Mouse (Mus musculus): ENCODE results near the gene Zc2hc1c. TPM values are rescaled to one million over a fixed set of nuclear protein-coding genes. Genes with fewer than 3 reads are reported as not detected.
"Not testable (repeated sequence)": the region's sequence is repeated elsewhere in the genome, so short reads cannot be mapped to it uniquely, and the experiment has no call there.

The Zc2hc1c gene
- polyA plus RNA-seq, 1 experiment from 2014 or later = 2.8 TPM

GRCm38 (mm10) chr12:85271132-85271842 lies 17.1 kb upstream of the Zc2hc1c start:
- H3K9ac ChIP-seq = no peak overlapping the region
- H3K4me2 ChIP-seq = no peak overlapping the region
- no peaks in the 10 kb centered on the region for H3K9me3 ChIP-seq (replicated peaks)
- H3K36me3 ChIP-seq = peaks cover 13% of the 10 kb centered on the region
- H3K27ac ChIP-seq = no peak overlapping the region
- H3K27me3 ChIP-seq = no peaks in the 10 kb centered on the region
- H3K4me1 ChIP-seq = peaks cover 21% of the 10 kb centered on the region
- WGBS = 80% methylated on average over 7 of the region's 7 CpGs
- ATAC-seq (replicated peaks; ENCODE audit: low FRiP score) = no peak
- no peak overlapping the region for H3K4me3 ChIP-seq (replicated peaks)

- H3K9me3 ChIP-seq (replicated peaks) = no peaks in the 10 kb centered on the region
- H3K4me1 ChIP-seq = peaks cover 21% of the 10 kb centered on the region
- ATAC-seq (replicated peaks; ENCODE audit: low FRiP score) = no peak
- no peaks in the 10 kb centered on the region for H3K27me3 ChIP-seq
- H3K27ac ChIP-seq = no peak overlapping the region
- H3K36me3 ChIP-seq = peaks cover 13% of the 10 kb centered on the region
- no peak overlapping the region for H3K4me2 ChIP-seq
- 59% methylated on average over 4 of the region's 4 CpGs for WGBS
- H3K9ac ChIP-seq = no peak overlapping the region
- no peak overlapping the region for H3K4me3 ChIP-seq (replicated peaks)
These were observed 16.6 kb upstream of the Zc2hc1c start for GRCm38 (mm10) chr12:85271843-85272206.

GRCm38 (mm10) chr12:85273508-85273907 lies 14.9 kb upstream of the Zc2hc1c start:
- peak overlapping the region; percentile 79 for H3K27ac ChIP-seq

GRCm38 (mm10) chr12:85276273-85276672 lies 12.1 kb upstream of the Zc2hc1c start:
- 55% methylated on average over 5 of the region's 5 CpGs for WGBS
- no peak overlapping the region for H3K27ac ChIP-seq
- peaks cover 14% of the 10 kb centered on the region for H3K4me1 ChIP-seq
- no peak overlapping the region for H3K4me3 ChIP-seq (replicated peaks)
- no peaks in the 10 kb centered on the region for H3K9me3 ChIP-seq (replicated peaks)
- H3K9ac ChIP-seq = no peak overlapping the region
- H3K36me3 ChIP-seq = peaks cover 11% of the 10 kb centered on the region
- no peak overlapping the region for H3K4me2 ChIP-seq
- no peak for ATAC-seq (replicated peaks; ENCODE audit: low FRiP score)
- no peaks in the 10 kb centered on the region for H3K27me3 ChIP-seq

More at GRCm38 (mm10) chr12:85273508-85273907, 14.9 kb upstream of the Zc2hc1c start:
- Histone ChIP-seq H3K27me3 (no peaks in the 10 kb centered on the region), H3K4me3 (replicated peaks) (no peak overlapping the region), H3K4me2 (no peak overlapping the region), H3K9ac (no peak overlapping the region), H3K4me1 (peaks cover 21% of the 10 kb centered on the region), H3K9me3 (replicated peaks) (no peaks in the 10 kb centered on the region), H3K36me3 (peaks cover 11% of the 10 kb centered on the region)
- WGBS = 24% methylated on average over 10 of the region's 10 CpGs
- ATAC-seq (replicated peaks; ENCODE audit: low FRiP score) = peak; percentile 79

- Histone ChIP-seq H3K9ac (no peak overlapping the region), H3K4me2 (no peak overlapping the region), H3K4me1 (peaks cover 5% of the 10 kb centered on the region), H3K36me3 (peaks cover 11% of the 10 kb centered on the region), H3K4me3 (replicated peaks) (no peak overlapping the region), H3K27ac (no peak overlapping the region), H3K9me3 (replicated peaks) (no peaks in the 10 kb centered on the region), H3K27me3 (no peaks in the 10 kb centered on the region)
- WGBS = 96% methylated on average over 10 of the region's 10 CpGs
- no peak for ATAC-seq (replicated peaks; ENCODE audit: low FRiP score)
These were observed 9.5 kb upstream of the Zc2hc1c start for GRCm38 (mm10) chr12:85278919-85279318.

- peak overlapping the region; percentile 77 for H3K27ac ChIP-seq
- H3K4me2 ChIP-seq = peak overlapping the region; percentile 80
- H3K9ac ChIP-seq = peak overlapping the region; percentile 63
- no peaks in the 10 kb centered on the region for H3K9me3 ChIP-seq (replicated peaks)
- H3K27me3 ChIP-seq = no peaks in the 10 kb centered on the region
- H3K4me3 ChIP-seq (replicated peaks) = peak overlapping the region; percentile 60
- WGBS = 6% methylated on average over 10 of the region's 10 CpGs
- H3K36me3 ChIP-seq = peaks cover 9% of the 10 kb centered on the region
- peak; percentile 47 for ATAC-seq (replicated peaks; ENCODE audit: low FRiP score)
- H3K4me1 ChIP-seq = peaks cover 5% of the 10 kb centered on the region
These were observed 8.9 kb upstream of the Zc2hc1c start for GRCm38 (mm10) chr12:85279396-85280080.

- Histone ChIP-seq H3K9me3 (replicated peaks) (no peaks in the 10 kb centered on the region), H3K27ac (peak overlapping the region; percentile 77), H3K4me1 (peaks cover 5% of the 10 kb centered on the region), H3K4me2 (peak overlapping the region; percentile 80), H3K9ac (peak overlapping the region; percentile 63), H3K27me3 (no peaks in the 10 kb centered on the region), H3K36me3 (peaks cover 4% of the 10 kb centered on the region), H3K4me3 (replicated peaks) (peak overlapping the region; percentile 60)
- under 1% methylated on average over 31 of the region's 31 CpGs for WGBS
- ATAC-seq (replicated peaks; ENCODE audit: low FRiP score) = peak; percentile 97
These were observed 8.1 kb upstream of the Zc2hc1c start for GRCm38 (mm10) chr12:85280105-85280844.

GRCm38 (mm10) chr12:85280845-85281651 lies 7.3 kb upstream of the Zc2hc1c start:
- Histone ChIP-seq H3K36me3 (peaks cover 4% of the 10 kb centered on the region), H3K27ac (no peak overlapping the region), H3K9me3 (replicated peaks) (no peaks in the 10 kb centered on the region), H3K9ac (no peak overlapping the region), H3K27me3 (no peaks in the 10 kb centered on the region), H3K4me3 (replicated peaks) (peak overlapping the region; percentile 60), H3K4me1 (peaks cover 5% of the 10 kb centered on the region), H3K4me2 (peak overlapping the region; percentile 80)
- ATAC-seq (replicated peaks; ENCODE audit: low FRiP score) = no peak
- WGBS = 70% methylated on average over 12 of the region's 12 CpGs

GRCm38 (mm10) chr12:85281756-85282155 lies 6.6 kb upstream of the Zc2hc1c start:
- H3K27me3 ChIP-seq; H3K4me2 ChIP-seq; H3K4me1 ChIP-seq; H3K36me3 ChIP-seq; H3K9ac ChIP-seq; ATAC-seq (replicated peaks; ENCODE audit: low FRiP score); H3K4me3 ChIP-seq (replicated peaks); H3K27ac ChIP-seq; H3K9me3 ChIP-seq (replicated peaks): not testable (repeated sequence)
- WGBS = 87% methylated on average over 2 of the region's 4 CpGs

GRCm38 (mm10) chr12:85284331-85284730 lies 4.1 kb upstream of the Zc2hc1c start:
- Histone ChIP-seq H3K36me3 (no peaks in the 10 kb centered on the region), H3K4me2 (no peak overlapping the region), H3K4me1 (peaks cover 17% of the 10 kb centered on the region), H3K9ac (no peak overlapping the region), H3K4me3 (replicated peaks) (no peak overlapping the region), H3K27ac (no peak overlapping the region), H3K9me3 (replicated peaks) (no peaks in the 10 kb centered on the region), H3K27me3 (no peaks in the 10 kb centered on the region)
- WGBS = 75% methylated on average over 8 of the region's 8 CpGs
- no peak for ATAC-seq (replicated peaks; ENCODE audit: low FRiP score)

GRCm38 (mm10) chr12:85284996-85285395 lies 3.4 kb upstream of the Zc2hc1c start:
- Histone ChIP-seq H3K9me3 (replicated peaks) (no peaks in the 10 kb centered on the region), H3K36me3 (no peaks in the 10 kb centered on the region), H3K27me3 (peaks cover 4% of the 10 kb centered on the region; the same call in 1 of the 2 replicates), H3K4me1 (peaks cover 19% of the 10 kb centered on the region), H3K4me3 (replicated peaks) (no peak overlapping the region), H3K4me2 (no peak overlapping the region), H3K27ac (no peak overlapping the region), H3K9ac (no peak overlapping the region)
- ATAC-seq (replicated peaks; ENCODE audit: low FRiP score) = no peak
- 90% methylated on average over 4 of the region's 4 CpGs for WGBS
